Mouse (Mus musculus): ENCODE results near the gene Lrrc42.

Gene Lrrc42

DNA sequence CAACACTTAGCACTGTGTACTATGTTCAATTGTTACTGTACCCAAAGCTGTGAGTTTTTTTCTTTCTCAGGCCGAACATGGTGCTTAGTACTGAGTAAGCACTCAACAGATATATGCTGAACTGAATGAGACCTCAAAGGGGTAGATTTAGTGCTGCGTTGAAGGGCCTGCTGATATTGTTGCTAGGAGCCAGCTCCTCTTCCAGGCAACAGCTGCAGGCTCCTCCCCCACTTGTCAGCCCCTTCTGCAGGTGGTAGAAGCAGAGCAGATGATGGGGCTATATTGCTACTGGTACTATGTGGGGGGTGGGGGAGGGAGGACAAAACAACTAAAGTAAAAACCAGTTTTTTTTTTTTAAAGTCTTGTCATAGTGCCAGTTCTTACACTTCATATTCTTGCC, 3.9 kb downstream of the Lrrc42 start:
- no peak for DNase-seq (ENCODE audit: low read depth, low spot score)

DNA sequence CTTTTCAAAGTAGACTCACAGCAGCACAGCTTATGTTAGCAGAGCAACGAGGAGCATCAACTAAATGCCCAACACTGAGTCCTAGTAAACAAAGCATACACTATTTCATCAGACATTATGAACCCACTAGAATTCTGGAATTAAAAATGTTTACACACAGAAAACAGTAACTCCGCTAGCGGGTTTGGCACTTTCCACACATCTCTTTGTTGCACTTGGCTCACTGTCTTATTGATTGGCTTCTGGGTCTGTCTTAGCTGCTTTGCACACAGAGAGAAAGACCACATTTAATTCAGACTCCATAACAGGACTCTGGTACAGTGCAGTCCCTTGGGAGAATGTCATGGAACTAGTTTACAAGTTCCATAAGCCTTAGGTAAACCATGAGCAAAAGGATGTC, 5.3 kb downstream of the Lrrc42 start:
- no peak for DNase-seq (ENCODE audit: low read depth, low spot score)

DNA sequence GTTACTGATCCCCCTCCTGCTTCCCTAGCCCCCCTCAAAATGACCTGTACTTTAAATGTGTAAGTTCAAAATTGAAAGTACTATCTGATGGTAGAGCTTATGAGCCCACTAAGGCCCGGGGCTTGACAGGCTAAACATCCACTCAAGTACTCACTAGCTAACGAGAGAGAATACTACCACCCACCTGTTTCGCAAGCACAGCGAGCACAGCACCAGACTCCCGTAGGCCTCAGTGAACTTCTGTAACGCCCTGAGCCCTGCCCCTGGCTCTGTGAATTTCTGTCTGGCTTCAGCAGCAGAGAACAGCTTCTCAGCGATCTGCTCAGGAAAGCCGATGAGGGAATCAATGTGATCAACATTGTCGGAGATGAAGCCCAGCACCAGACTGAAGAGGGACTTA, 6.2 kb downstream of the Lrrc42 start:
- no peak for DNase-seq (ENCODE audit: low read depth, low spot score)

DNA sequence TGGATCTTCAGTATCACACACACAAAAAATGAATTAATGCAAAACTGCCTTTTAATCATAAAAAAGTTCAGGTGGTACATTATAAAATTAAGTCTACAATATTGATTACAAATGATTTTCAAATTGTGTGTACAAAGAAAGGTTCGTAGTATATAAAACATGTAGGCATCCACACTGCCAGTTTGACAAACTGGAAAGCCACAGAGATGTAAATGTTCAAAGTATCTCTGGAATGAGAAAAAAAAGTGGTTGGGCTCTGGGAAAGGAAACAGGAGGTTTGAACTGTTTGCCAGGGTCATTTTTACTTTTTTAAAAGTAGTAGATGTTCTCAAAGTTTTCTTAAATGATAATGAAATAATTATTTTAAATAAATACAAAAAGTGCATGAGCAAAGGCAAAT, 7.3 kb downstream of the Lrrc42 start:
- DNase-seq (ENCODE audit: low read depth, low spot score), result no peak

DNA sequence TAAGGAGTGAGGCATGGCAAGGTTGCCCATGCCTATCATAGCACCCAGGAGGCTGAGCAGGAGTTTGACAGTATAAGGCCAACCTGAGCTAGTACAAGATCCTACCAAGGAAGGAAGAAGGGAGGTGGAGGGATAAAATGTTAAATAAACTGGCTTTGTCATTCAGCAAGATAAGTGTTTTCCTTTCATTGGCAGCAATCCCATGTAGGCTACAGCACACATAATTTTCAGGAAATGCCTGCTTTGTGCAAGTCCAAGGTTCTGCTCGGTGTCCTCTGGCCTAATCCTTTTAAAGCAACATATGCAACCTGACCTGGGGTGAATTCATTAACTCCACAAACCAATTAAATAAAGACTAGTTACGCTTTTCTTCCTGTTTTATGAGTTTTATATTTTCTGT, 8.0 kb downstream of the Lrrc42 start:
- DNase-seq (ENCODE audit: low read depth, low spot score), result no peak

DNA sequence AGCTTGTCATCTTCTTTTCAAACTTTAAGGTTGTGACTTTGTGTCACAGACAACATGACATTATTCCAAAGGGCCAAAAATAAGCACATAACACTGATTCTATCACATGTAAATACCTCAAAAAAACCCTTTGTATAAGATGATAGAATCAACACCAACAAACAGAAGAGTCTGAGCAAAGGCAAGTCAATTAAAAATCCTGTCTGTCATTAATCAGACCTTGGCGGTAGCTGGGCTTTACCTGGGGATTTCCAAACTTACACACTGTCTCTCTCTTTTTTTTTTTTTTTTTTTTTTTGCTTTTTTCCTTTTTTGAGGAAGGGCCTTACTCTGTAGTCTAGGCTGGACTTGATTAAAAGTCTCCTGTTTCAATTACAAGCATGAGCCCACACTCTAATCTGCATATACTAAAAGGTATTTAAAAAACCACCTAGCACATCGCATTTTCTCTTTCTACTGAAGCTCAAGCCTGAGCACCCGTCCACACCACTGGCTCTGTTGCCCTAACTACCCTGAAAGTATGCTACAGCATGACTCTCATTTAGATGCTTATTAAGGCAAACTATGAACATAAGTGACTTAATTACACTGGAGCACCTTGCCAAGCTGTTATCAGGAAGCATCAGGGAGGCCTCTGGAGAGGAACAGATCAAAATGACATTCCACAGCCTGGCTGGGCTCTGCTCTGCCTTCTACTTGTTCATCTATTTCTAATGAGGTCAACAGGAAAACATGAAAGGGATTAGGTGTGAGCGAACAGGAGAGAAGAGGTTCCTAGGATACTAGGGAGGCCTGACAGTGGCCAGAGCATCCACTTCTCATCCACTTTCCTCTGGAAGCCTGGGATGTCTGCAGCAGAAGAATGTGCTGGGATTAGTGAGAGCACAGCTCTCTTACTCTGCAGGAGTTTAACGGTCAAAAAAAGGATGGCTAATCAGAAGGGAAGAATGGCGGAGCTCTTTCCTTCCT, 9.7 kb downstream of the Lrrc42 start:
- no peak for DNase-seq (ENCODE audit: low read depth, low spot score)

DNA sequence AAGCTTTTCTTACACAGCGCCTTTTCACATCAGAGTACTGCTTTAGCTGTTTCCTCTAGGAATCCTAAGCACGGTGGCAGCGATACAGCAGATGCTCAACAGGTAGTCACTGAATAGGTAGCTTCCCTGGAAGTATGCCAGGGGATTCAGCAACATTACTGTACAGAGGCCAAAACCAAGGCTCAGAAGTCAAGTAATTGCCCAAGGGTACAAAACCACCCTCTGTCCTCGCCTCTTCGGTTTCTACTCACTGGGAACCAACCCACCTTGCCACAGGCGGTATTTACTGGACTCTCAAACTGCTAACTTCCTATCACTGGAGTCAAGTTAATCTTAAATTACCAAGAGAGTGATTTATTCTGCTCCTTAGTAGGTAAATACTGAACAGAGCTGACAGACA, 13.1 kb downstream of the Lrrc42 start:
- no peak for DNase-seq (ENCODE audit: low read depth, low spot score)

DNA sequence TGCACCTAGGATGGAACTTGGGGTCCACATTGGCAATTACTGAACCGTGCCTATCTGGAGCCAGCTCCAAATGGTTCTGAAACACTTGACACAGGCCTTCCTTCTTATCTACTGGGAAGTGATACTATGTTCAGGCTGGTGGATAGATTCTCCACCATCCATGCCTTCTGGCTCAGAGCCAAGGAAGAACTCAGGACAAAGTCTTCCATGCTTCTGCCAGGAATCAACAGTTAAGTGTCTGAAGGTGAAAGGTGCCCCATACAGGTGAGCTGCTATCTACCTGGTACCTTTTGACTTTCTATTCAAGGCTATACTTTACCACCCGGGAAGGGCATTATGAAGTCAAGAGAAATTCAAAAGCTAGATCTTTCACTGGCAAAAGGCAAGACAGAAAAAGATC, 15.1 kb downstream of the Lrrc42 start:
- DNase-seq (ENCODE audit: low read depth, low spot score), result no peak

DNA sequence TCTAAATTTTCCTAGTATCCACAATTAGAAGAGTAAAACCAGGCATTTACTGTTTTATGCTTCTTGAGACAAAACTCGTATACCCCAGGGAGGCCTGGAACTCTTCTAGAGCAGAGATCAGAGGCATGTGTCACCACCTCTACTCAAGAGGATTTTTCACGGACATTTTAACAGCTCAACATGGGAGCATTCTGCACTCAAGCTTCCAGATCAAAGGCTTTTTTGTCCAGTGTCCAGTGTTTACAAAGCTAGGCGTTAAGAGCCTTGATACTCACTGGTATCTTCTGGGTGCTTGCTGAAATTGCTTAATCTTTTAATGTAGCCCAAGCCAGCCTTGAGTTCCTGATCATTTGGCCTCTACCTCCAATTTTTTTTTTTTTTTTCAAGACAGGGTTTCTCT, 21.1 kb downstream of the Lrrc42 start:
- DNase-seq (ENCODE audit: low read depth, low spot score), result no peak

DNA sequence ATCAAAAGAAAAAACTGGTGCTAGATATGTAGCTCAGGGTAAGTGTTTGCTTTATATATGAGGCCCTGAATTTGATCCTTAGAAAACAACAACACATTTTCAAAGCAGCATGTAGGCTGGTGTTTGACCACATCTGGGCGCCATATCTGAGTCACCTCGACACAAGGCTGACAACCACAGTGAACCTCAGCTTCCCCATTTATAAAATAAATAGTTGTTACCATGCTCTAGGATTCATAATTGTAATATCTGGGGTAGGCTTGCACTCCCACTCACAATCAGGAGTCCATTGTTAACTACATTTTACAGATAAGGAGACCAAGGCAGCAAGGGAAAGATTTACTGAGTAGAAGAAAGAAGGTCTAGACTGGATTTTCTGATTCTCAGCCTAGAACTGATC, 27.0 kb downstream of the Lrrc42 start:
- no peak for DNase-seq (ENCODE audit: low read depth, low spot score)

DNA sequence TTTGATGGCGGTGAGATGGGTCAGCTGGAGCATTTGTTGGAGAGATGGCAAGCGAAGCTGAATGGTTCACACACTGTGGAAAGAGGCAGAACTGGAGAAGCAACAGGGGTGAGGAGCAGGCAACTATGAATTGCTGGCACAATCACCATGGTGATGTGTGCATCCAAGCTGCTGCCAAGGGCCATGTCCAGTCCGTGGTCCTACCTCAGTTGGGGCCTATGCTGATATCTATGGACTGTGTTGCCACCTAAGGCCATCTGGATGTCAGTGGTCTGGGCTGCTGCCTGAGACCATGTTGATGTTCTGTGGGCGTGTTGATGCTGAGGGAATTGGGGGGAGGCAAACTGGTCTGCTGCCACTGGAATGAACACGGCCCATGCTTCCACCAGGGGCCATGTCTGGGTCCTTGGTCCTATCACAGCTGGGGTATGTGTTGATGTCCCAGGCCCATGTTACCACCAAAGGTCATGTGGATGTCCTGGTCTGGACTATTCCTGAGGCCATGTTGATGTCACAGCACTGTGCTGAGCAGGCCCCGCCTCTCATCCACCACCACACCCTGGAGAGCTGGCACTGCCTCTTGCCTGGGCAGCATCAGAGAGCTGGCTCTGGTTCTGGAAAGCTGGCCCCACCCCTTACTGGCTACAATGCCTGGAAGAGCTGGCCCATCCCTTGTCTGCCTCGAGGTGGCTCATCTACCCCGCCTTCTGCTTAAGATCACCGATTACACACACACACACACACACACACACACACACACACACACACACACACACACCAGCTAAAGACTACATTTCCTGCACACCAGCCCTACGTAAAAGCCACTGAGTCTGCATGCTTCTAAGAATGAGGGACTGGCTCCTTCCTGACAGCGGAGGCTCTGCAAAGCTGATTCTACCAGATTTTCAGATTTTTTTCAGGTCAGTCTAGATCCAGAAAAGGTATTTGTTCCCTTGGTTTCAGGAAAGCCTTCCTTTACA, 29.8 kb downstream of the Lrrc42 start:
- DNase-seq (ENCODE audit: low read depth, low spot score), result no peak

DNA sequence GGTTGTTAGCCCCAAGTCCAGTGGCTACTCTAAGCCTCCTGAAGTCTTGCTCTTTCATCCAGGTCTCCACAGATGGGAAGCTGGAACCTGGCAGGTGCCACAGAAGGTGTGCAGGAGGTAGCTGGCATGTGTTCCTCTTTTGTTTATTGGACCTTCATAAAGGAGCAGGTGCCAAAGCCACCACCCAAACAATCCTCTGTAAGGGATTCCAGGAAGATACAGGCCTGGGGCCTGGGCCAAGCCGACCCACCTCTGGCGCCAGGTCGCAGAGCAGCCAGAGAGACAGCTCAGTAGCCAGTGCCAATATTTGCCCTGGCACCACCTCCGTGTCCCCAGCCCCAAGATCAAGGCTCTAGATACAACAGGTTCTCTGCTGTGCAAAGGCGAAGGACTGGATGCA, 31.8 kb downstream of the Lrrc42 start:
- no peak for DNase-seq (ENCODE audit: low read depth, low spot score)

DNA sequence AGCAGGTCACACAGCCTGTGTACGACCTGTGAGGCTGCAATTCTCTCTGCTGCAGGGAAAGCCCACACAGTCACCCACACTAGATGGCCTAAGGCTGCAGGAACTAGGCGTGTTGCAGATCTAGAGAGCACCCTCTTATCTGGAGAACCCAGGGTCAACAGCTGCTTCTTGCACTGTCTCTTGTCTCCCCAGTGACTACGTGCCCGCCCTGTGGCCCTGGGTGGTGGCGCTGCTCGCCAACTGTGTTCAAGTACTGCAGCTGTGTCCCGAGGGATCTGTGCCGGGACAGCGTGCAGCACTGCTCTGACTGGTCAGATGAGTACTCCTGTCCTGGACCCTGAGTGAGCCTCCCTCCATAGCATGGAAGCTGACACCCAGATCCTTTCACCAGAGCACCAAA, 35.8 kb downstream of the Lrrc42 start:
- DNase-seq (ENCODE audit: low read depth, low spot score), result no peak

DNA sequence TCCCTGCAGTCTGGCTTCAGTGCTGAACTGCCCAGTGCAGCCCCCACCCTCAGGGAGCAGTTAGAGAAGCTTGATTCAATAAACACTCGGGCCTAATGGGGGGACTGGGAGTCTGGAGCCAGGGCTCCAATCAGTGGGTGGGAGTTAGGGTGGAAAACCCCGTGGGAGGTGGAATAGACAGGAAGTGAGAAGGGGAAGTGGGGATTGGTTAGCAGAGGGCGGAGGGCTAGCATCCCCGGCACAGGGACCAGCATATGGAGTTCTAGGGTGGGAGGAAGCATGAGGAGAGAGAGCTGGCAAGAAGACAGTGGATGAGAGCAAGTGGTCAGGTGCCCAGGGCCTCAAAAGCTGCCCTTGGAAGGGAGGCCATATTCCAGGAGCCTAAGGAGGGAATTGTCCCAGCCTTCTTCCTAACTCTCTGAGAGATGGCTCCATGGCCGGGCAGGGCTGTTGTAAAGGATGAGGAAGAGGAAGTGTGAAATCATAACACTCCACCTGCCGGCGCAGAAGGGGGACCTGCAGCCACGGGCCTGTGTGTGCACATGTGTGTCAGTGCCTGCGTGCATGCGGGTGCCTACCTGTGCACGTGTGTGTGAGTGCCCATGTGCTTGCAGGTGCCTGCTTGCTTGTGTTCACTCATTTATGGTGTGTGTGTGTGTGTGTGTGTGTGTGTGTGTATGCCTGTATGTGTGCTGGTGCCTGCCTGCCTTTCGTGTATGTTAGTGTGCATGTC, 39.9 kb downstream of the Lrrc42 start:
- no peak for DNase-seq (ENCODE audit: low read depth, low spot score)

DNA sequence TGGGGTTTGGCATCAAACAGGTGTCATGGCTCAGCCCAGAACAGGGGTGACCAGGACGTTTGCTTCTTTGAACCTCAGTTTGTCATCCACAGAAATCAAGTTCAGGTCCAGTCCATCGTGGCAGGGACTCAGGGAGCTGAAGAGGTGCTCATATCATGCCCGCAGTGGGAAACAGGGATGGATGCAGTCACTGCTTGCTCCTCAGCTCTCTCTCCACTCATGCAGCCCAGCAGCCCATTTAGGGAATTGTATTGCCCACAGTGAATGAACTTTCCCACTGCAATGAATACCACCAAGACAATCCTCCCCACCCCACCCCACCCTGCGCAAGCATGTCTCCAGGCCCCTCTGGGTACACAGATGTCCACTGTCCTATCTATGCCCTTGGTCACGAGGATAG, 41.4 kb downstream of the Lrrc42 start:
- no peak for DNase-seq (ENCODE audit: low read depth, low spot score)

DNA sequence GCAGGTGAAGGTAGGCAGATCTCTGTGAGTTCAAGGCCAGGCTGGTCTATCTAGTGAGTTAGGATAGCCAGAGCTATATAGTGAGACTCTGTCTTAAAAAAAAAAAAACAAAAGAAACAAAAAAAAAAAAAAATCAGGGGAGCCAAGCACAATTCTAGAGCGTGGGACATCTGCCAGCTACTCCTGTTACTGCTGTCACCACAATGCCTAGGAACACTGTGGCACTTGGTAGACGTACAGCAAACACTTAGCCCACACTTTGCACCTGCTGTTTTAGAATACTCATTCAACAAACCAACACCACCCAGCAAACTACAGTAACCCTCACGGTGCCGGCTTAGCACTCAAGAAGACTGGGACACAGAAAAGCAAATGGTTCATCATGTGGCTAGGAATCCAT, 41.9 kb downstream of the Lrrc42 start:
- no peak for DNase-seq (ENCODE audit: low read depth, low spot score)

DNA sequence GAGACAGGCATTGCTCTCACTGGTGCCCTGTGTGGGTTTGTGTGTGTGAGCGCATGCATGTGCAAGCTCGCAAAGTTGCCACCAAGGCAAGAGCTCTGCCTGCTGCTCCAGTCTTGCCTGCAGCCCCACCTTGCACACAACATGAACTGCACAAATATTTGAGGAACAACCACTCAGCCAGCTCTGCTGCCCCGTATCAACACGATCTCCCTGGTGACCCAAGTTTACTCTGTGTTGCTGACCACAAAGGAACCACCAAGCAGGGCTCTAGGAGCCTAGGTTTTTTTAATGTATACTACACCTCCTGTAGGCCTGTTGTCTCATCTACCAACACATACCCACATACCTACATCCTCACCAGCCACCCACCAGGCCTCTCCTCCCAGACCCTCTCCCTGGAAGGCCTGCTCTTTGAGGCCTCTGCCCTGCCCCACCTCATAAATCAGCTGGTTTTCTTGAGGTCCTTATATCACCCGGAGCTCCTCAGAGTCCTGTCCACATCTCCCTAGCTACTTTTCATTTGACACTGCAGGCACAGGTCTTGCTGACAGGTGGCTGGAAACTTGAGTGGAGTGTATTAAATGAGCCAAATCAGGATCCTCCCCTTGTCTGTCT, 42.7 kb downstream of the Lrrc42 start:
- no peak for DNase-seq (ENCODE audit: low read depth, low spot score)

DNA sequence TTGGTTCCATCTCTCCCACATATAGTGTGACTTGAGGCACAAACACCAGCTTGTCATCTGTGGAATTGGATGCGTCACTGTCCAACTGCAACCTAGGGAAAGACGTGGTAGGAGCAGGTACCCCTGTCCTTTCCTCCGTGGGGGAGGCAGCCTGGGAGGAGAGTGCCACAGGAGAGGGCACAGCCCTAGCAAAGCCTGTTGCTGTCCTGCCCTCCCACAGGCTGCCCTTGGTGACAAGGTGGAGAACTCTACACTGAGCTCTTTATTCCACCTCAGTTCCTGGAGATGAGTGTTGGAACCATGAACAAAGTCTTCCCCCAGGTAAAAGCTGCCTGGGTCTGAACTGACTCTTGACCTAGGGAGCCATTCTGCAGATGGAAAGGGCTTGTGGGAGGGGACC, 44.5 kb downstream of the Lrrc42 start, which contains the start of gene Ldlrad1:
TSS of gene Ldlrad1 (plus strand) at position 301 of the 400 bp plus-strand sequence.
- DNase-seq (ENCODE audit: low read depth, low spot score), result no peak

DNA sequence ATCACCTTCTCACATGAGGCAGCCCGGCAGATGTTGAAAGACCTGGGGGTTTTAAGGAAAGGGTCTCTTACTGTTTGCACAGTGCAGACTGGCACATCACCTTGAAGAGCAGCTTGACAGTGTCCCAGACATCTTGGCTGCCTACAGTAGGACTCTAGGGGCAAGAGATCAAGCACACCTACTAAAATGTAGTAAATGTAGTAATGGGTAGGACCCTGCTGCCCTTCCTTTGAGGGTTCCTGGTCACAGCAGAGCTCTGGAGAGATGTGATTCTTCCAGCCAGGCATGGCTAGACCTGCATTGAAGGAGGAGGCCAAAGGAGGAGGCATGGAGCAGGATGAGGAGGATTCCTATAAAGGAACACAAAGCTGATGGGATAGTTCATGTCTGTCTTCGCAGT, 46.3 kb downstream of the Lrrc42 start:
- no peak for DNase-seq (ENCODE audit: low read depth, low spot score)

DNA sequence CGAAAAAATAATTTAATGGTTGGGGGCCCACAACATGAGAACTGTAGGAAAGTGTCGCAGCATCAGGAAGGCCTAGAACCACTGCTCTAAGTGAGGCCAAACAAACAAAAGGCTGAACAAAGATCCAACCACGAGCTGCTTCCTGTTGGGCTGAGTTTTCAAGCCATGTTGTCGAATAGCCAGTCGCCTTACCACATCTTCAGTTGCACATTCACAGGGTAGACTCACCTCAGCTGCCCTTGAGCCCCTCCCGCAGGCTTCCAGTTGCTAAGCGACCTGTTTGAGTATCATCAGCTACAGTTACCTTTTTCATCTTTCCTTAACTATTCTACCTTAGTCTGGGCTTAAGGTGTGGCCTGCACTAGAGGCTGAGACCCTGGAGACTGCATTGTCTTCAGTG, 50.3 kb downstream of the Lrrc42 start:
- DNase-seq (ENCODE audit: low read depth, low spot score), result no peak

DNA sequence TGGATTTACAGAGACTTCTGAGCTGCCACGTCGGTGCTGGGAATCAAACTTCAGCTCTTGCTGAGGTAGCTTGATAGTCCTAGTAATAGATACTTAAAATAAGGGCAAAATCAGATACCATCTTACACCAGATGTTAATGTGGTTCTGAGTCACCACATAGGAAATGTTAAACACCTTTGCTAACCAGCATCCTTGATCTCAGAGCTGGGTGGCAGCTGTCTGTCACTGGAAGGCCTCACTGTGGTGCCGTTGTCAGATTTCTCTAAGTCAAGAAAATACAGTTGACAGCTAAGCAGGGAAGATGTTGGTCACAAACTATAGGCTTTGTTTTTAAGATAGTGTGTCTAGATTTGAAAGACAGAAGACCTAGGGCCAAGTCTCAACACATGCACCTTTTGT, 51.6 kb downstream of the Lrrc42 start:
- DNase-seq (ENCODE audit: low read depth, low spot score), result no peak
